Mouse (Mus musculus): ENCODE data around the gene Aoc1.

Gene Aoc1

DNA sequence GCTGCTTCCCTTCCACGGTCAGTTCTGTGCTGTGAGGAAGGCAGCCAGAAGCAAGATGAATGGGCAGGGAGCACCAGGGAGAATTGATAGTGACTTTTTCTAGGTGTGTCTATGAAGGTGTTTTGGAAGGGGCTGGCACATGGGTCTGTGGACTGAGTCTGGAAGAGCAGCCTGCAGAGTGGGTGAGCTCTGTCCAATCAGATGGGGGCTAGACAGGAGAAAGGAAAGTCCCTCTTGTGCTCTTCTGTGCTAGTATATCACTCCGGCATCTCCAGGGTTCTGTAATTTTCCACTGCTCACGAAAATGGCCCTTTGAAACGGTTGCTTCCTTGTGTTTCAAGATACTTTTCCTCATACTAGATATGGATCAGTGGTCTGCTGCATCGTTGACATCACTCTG, at the start of gene Aoc1:
Gene Aoc1, plus strand, starts transcription at position 301 of the 400 bp plus-strand sequence.
- DNase-seq, result no peak

DNA sequence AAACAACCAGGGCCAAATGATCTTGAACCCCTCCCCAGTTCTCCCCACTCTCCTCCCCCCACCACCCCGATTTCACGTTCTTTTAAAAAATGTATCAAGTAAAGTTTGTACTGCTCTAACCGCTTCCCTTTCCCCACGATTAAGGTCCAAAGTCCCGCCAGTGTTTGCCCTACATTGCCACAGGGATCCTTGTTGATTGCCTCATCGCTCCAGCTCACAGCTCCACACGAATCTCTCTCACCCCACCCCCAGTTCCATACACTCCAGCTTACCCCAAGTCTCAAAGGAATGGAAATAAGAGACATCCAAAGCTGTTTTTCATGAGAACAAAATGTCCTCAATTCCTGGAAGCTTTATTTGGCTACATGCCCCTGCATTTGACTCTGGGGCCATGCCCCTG, 47.7 kb upstream of the Aoc1 start:
- DNase-seq, result no peak

DNA sequence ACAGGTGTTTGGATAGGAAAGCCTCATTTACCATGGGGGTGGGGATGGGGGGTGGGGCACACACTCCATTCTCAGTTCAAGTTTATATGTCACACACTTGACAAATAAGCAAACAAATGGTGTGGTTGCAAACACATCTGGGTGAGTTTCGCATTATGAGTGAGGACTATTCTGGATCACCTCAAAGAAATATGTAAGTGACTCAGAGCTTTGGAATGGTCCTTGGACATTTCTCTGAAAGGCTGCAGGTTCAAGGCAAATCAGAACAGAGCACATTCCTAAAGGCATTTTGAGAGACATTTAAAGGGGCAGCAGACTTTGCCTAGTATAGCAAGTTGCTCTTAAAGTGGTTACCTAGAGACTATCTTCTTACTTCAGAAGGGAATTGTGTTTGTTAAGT, 43.7 kb upstream of the Aoc1 start:
- DNase-seq, result no peak

DNA sequence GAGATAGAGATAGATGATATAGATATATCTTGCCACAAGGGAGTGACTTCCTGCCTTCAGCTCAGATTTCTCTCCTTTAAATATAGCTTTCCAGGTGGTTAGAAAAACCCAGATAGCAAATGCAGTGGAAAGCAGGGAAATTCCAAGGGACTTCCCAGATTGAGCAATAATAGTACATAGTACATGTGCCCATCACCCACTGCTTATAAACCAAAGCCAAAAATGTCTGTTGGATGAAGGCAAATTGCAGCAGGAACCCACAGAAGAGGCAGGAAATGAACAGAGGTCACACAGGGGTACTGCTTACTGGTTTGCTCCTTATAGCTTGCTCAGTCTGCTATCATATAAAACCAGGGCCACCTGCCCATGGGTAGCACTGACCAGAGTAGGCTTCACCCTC, 43.0 kb upstream of the Aoc1 start:
- no peak for DNase-seq

DNA sequence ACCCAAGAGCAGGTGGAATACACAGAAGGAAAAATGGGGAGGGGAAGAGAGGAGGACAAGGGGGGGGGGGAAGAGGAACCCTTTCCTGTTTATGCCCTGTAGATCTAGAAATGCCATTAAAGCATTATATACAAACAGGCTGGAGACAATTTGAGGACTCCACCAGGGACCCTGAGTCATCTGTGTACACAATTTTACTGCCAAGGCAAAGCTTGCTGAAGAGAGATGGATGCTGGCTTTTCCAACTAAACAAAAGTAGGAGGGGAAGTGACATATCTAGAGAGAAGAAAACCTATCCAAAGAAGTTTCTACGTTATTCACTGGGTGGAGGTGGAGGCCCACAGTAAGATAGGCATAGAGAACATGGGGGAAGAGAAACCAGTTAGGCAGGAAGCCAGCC, 42.5 kb upstream of the Aoc1 start:
- DNase-seq, result no peak

DNA sequence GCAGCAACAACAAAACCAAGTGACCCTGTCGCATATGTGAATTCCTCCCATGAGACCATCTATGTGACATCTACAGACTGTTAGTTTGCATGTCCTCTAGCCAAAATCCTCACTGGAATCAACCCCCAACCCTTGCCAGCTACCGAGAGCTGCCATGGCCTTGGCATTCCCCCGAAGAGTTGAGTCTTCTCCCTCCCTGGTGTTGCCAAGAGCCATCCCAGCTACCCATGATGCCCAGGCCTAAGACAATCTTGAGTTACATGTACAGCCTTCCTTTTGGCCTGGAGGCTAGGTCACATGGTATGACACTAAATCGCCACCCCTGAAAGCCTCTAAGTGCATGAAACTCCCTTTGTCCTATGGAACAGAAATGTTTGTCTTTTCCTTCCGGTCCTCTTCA, 41.6 kb upstream of the Aoc1 start:
- no peak for DNase-seq

DNA sequence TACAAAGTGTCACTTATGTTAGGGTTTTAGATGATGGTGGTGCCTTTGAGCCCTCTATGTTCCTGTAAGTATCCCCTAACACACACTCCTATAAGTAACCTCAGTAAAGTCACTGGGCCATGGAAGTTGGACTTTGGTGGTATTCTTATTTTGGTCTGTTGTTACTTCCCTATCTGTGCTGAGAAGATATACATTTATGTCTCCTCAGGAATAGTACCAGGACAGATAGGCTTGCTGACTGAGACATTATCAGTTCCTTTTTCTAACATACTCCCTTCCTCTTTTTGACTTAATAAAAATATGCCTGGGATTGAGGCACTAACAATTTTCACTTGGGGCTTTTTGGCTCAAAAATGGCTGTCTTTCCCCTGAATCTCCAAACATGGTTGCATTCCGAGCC, 40.3 kb upstream of the Aoc1 start:
- no peak for DNase-seq

DNA sequence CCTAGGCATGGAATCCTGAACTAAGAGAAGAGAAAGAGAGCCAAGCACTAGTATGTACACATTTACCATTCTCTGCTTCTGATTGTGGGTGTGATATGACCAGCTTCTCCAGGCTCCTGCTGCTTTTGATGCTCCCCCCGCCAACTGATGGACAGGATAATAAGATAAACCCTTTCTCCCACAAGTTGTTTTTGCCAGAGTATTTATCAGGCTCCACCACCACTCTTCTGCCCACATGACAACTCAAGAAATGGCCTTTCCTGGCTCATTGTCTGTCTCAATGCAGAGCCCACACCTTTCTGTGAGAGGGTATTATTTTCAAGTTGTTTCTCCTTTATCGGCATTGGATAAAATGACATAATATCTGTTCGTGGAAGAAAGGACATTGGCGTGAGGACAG, 39.2 kb upstream of the Aoc1 start:
- DNase-seq, result no peak

DNA sequence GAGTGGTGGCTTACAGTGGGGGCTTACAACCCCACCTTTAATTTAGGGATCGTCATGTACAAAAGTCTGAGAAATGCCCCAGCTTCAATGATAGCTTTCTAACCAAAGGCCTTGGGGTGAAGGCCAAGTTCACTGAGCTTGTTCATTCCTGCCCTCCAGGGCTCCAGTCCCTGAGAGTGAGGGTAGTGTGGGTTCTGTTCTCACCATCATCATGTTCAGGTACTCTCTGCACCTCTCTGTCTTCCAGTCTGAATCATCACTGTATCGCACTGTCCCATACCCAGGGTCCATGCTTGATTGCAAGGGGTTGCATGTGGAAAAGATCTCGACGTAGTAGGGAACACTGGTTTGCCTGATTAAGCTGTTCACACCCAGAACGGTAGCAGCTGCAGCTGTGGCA, 37.5 kb upstream of the Aoc1 start:
- no peak for DNase-seq

DNA sequence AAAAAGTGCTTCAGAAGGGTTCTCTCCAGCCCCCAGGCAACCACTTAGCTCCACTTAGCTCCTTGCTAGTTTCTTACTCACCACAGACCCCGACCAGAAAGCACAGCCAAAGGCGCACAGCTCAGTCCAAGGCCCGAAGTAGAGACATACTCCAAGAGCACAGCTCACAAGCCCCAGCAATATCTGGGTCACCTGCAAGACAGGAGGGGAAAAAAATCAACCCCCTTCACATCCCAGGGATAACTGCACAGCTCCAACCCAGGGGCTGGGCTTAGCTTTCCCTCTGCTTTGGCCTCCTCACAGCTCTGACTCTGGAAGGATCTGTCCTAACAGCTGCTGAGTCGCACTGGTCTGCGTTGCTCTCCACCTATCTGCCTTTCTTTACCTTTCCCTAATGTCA, 36.5 kb upstream of the Aoc1 start:
- DNase-seq, result no peak

DNA sequence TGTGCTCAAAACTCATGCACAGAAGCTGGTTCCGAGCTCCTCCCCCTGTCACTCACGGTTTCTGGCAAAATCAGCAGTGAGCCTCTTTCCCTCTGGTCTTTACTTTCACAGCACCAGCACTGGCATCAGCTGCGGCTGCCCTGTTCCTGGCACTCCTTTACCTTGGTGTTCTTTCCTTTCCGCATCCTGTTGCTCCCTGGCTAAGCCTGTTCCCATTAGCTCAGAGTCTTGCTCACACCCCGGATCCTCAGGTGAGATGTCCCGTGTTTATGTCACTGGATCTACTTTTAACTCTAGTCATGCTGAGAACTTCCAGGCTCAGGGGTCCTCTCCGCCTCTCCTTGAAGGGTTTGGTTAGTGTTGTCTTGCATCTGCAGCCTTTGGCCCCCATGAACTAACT, 35.2 kb upstream of the Aoc1 start:
- no peak for DNase-seq

DNA sequence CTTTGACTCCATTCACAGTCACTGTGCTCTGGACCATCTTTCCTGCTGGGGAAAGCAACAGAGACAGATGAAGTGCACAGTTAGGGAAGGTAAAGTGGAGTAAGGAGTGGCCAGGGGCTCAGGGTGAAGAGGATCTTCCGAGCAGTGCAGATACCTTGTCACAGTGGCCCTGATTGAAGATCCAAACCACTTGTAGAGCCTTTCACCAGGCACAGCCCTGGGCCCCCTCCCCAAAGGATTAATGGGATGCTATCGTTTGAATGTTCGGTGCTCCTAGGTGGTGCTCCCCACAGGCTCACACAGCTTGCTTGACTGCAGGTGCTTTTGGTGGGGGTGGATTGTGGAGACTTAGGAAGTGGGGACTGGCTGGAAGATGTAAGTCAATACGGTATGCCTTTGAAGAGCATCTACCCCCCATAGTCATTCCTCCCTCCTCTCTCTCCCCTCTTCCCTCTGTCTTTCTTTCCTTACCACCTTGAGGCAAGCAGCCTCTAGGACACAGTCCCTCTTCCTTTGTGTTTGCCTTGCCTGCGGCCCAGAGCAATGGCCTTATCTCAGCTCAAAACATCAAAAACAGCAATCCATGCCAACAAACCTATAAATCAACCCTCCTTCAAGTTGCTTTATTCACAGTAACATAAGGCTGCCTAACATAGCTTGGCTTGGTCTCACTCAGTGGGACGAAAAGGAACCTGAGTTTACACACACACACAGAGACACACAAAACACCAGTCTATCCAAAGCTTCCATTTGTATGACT, 34.2 kb upstream of the Aoc1 start:
- DNase-seq, result no peak

DNA sequence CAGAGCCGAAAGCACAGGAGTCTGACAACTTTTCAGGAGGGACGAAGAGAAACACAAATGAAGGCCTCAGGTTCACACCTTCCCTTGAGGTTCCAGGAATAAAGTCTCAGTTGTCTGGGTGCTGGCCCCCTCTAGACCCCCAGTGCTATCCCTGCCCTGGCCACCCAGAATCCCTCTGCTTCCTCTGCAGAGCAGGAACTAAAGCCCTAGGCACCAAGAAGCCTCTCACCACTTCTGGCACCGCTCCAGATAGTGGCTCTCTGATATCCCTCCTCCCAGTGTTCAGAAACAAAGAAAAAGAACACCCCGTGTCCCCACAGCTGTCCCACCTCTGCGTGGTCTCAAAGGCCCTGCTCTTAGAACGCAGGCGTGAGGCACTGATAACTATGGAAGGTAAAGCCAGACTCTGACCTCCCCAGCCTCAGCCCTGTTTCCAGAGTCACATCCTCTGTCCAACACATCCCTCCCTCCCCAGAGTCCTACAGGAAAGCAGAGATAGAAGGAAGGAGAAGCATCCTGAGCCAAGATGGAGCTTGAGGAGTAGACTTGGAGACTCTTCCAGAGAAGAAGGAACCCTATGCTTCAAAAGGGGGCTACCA, 32.2 kb upstream of the Aoc1 start, which contains the start of gene Tmem176a:
Gene Tmem176a, plus strand, starts transcription at position 549 of the 599 bp plus-strand sequence.
- peak; percentile 30 for DNase-seq

DNA sequence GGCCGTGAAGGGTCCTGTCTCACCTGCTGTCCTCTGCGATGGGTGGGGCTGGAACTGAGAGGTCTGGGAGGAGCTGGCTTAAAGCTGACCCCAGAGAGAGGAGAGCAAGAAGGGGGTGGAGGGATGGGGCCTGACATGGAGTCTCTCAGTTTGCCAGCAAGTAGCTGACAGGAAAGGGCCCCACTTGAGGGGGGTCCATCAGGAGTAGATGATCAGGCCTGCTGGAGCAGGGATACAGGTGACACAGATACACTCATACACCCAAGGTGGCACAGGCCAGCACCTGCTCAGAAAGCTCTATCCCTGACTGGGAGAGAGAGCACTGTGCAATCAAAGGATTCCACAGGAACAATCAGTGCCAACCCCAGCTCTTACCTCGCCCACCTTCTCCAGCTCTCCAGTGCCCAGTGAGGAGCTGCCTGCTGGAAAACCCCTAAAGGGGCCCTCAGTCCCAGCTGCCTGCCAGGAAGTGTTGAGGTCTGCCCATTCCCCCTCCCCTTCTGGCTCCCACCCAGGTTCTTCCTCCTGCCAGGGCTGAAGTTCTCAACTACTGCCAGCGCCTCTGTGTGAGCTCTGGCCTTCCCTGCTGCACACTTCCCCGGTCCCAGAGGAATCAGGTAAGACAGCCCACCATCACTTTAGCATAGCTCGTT, 31.6 kb upstream of the Aoc1 start, which contains the start of gene Tmem176b:
Gene Tmem176b, minus strand, starts transcription at position 524 of the 653 bp plus-strand sequence.
- peak; percentile 79 for DNase-seq

DNA sequence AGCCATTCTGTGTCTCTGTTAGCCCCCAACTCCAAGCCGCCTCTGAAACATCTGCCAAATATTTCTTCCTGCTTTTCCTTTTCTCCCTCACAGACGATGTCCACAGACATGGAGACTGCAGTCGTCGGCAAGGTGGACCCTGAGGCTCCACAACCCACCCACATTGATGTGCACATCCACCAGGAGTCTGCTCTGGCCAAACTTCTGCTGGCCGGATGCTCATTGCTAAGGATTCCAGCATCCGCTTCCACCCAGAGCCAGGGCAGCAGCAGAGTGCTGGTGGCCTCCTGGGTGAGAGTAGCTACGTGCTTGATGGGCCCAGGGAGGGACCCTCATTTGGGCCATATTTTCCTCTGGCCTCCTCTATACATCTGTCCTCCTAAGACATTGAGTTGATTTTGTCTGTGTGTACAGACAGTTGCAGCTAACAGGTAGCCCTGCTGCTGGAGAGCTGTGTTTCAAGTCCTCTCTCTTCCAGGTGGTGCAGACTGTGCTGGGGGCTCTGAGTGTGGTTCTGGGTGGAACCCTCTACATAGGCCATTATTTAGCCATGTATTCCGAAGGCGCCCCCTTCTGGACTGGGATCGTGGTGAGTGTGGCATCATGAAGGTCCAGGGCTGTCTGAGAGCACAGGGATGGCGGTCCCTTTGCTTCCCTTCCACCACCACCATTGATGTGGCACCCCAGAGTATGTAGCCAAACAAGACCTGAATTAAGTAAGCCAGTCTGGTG, 30.4 kb upstream of the Aoc1 start:
- DNase-seq, result no peak

DNA sequence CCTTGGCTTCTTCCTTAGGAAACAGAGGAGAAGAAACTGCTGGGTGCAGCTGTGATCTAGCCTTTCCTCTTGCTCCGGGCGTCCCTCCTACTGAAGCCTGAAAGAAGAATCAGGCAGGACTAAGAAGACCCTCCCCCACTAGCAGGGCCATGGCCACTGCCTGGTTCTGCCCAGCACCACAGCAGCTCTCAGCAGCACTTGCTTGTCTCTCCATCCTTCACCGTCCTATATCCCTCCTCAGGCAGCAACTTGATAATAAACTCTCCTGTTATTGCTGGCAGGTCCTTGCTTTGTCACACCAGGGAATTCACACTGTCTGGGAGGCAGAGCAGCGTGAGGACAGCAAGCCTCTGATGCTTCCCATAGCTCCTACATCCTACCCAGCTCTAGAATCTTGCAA, 27.6 kb upstream of the Aoc1 start:
- no peak for DNase-seq

DNA sequence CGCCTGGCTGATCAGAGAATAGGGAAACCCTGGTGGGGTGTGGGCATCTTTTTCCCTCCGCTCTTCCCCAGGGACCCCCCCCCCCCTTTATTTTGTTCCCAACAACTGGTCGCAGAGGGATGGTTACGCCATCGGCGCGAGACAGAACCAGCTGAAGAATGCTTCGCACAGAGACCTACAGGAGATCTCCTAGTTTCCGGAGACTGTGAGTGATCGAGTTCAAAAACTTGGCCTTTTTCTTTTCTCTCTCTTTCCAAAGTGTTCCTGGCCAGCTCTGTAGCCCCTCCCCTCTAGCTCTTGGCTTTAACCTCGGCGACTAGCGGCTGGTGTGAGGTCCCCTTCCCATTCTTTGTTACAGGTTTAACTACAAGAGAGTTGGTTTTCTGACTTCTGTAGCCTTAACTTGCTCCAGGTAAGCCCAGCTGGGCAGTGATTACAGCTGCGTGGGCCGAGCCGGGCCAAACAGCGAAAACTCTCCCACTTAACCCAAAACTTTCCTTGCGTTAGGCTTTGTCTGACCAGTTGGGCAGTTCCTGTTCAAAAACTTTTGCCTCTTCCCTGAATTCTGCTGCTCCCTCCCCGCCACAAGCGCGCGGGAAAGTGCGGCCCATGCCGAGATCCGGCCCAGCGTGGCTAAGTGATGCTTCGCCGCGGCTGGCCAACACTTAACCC, 20.7 kb upstream of the Aoc1 start:
- peak; percentile 83 for DNase-seq

DNA sequence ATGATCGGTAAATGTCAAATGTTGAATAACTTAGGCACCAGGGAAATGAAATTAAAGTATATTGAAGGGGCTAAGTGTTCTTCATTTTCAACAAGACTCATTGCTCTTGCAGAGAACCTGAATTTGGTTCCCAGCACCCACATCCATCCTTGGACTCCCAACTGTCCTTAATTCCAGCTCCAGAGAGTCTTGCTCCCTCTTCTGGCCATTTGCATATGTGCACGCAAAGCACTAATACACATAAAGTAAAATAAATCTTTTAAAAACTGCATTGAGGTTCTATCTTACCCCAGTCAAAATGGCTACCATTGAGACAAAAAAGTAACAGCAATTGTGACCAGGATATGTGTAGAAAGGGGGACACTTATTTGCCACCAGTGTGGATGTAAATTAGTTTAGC, 18.5 kb upstream of the Aoc1 start:
- DNase-seq, result no peak

DNA sequence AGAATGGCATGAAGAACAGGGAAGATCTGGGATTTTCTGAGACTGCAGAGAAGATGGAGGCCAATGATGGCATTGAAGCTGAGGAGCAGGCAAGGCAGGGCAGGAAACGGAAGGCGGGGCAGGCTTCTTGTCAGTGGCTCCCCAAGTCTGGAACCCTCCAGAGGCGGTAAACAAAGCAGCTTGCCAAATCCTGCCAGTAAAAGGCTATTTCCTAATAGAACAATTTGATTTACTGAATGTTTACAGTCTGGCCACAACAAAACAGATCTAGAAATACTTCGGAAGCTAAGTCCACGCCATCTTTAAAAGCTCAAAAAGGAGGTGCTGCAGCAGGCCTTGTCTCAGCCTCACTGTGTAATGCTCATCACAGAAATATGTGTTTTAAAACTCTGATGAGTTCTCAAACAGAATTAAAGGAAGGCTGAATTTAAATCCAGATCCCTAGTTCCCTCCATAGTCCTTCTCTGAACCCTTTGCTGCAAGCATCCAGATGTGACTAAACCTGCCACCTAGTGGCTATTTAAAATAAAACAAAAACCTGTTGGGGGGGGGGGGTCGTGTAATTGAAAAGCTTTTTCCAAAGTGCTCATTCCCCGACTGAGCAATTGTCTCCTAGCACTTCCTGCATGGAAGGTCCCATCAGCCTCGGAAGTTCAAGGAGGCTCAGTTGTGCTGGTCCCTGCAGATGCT, 14.9 kb upstream of the Aoc1 start:
- peak; percentile 35 for DNase-seq

DNA sequence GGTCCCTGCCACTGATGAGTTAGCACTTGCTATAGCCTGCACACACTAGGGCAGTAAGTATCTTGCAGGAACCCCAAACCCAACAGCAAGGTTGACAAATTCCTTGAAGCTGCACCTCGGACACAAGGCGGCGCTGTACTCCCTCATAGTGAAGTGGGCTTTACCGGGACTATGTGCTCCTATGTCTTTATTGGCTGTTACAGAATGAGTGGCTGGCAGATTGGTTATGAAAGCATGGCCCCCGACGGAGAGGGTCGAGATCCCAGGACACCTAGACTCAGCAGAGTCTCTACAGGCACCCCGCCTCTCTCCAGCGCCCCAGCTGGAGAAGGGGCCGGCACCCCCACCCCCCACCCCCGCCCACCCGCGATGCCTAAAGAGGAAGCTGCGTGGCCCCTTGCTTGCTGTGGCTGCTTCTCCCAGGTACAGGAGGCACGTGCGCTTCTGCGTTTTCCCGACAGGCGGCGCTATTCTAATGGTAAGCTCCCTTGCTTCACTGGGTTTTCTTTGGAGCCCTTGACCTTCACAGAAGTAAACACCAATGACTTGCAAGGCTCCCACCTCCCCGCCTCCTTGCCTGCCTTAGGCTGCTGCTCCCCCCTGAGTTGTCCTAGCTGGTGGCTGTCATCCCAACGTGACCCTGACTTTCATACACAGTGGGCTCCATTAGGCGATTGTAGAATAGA, 12.4 kb upstream of the Aoc1 start:
- DNase-seq, result peak; percentile 83

DNA sequence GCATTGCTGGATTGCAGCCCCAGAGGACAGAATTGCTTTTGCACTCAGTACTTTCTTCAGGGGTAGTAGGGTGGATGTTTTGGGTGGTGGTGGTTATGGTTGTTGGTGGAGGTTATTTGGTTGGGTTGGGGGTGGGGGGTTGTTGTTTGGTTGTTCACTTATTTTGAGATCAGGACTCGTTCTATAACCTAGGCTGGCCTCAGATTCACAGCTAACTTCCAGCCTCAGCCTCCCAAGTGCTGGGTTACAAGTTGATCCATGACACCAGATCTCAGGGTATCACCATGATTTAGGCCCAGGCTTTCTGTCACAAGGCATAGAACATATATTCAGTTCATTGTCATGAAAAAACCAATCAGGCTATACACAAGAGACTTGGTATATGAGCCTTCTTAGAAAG, 11.8 kb upstream of the Aoc1 start:
- no peak for DNase-seq
